Mouse (Mus musculus) lung, postnatal 4 days (tissue): ENCODE results near the gene Sorcs2.

Source experiments
- DNase-seq, 2 experiments: peaks; one replicate each; pipeline ENCODE4 v3.0.0; 2021

Sorcs2 gene

DNA sequence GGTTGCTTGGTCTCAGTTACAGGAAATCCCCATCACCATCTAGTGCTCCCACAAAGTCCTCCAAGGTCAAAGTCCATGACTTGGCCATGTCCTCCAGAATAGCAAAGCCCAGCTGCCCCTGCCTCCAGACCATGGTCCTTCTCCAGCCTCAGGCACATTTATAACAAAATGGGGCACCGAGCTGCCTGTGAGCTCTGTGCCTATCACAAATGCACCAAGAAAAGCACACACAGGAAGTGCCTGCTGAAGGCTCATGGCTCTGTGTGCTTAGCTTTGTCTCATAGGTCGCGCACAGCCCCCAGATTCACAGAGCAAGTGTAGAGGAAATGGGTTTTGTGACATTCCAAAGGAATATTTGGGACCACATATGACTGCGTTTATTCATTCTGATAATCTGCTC lies 39.8 kb downstream of the Sorcs2 start:
- no peak for DNase-seq

DNA sequence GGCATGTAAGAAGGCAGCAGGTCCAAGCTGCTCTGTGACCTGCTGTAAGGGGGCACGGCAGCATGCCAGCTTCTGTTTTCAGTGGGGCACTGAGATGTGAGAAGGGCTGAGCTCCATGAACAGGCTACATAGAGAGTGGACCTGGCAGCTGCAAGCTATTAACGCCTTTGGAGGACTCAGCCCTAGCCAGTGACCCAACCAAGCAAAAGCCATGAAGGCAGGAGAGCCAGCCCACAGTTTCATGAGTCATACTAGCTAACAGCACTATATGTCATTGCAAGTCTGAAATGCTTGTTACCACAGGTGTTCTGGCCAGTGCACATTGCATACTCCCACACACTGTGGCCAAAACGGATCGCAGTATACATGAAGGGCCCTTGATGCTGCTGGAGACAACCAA lies 41.3 kb downstream of the Sorcs2 start:
- DNase-seq: no peak

DNA sequence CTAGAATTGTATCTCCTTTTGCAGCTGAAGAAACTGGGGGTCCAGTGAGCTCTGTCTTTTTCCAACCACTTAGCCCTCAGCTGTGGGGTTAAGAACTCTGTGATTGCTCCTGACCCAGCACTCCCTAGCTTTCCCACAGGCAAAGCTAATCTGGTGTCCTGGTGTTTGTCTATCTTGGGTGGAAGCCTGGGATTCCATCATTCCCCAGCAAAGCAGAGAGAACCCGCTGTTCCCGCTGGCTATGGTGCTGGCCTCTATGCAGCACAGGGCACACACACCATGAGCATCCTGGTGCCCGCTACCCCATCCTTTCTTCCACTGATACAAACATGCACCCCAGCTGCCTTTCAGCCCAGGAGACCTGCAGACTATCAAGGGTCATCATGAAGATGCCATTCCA lies 42.3 kb downstream of the Sorcs2 start:
- no peak for DNase-seq

DNA sequence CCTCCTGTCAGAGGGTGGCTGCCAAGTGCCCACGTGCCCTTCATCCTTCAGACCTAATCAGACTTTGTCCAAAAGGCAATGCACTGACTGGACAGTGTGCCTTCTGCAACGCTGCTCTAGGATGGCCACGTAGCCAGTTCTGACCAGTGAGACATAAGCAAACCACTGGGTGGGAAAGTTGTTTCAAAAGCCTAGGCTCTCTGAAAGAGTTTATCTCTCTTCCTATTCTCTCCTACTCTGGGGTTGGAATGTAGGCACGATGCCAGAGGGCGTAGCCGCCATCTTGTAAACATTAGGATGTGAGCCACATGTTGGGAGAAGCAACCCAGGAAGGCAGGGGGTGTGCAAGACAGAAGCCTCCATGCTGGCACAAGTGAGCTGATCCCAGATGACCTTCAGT lies 44.3 kb downstream of the Sorcs2 start:
- peak; percentile 69 to 82 for DNase-seq

DNA sequence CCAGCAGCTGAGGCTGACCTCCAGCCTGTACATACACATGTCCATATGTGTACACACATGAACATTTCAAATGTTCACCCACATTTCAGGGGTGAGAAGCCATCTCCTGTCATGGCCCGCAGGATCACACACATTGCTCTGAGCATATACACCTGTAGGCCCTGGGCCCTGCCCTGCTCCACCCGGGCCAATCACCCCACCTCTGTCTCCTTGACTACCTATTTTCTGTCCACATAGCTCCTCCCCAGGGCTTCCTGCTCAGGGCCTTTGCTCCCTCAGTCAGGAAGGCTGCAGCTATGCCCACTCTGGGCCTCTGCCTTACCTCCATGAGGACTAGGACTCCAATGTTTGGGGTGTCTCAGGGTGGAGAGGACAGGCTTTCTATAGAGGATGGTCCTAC lies 44.7 kb downstream of the Sorcs2 start:
- DNase-seq: no peak

DNA sequence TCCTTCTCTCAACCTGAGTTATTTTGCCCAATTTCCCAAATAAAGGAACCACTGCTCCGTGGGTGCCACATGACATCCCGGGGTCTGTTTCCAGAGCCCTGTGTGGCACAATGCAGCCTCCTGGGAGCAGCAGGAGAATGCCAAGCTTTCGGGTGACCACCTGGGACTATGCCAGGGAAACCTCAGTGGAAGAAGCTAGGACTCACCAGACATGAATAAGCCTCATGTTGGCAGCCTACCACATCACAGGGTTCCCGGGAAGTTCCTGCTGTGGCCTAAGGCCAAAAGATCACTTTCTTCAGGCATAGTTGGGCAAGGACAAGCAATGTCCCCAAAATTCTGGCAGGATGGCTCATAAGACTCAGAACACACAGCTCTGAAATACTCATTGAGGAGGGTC lies 51.2 kb downstream of the Sorcs2 start:
- DNase-seq: no peak

DNA sequence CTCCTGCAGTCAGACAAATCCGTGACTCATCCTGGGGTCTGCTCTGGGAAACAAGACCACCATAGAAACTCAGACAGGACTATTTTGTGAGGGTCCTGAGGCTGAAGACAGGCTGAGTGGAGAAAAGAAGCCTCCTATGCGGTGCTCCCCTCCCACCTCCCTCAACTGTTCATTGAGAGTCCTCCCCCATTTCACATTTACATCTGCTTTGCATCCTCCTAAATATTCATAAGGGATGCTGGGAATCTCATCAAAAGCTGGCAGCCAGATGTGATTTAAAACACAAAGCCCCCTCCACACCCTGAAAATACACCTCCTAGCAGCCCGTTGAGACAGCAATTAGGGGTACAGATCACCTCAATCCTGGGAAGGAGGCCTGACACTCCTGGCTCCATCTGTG lies 58.7 kb downstream of the Sorcs2 start:
- DNase-seq: no peak

DNA sequence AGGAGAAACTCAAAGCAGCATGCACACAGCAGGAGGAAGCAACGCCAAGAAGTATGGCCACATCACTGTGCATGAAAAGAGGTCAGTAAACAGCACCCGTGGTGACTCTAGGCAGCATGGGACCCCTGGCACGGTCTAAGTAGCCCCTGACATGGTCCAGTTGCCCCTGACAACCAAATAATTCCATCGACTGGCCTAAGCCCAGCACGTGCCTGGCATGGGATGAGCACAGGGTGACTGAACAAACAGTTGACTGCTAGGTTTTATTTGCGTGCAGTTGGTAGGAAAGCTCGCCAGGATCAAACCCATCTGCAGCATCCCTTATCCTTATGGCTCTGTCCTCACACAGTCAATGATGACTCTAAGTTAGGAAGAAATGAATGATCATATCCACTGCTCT lies 61.7 kb downstream of the Sorcs2 start:
- no peak for DNase-seq

DNA sequence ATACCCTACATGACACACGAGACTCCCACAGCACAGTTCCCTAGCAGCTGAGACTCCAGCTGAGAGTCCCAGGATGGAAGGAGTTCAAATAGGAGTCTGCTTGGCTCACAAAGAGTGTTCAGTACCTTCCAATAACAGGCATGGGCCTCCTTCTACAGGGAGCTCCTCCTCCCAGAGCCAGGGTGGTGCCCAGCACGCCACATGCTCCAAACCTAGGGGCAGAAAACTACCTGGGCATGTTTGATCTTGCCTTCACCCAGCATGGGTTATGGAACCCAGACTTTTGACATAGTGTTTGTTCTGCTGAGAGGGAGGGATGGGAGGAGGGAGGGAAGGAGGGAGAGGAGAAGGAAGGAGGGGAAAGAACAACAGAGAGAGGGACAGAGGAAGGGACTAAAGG lies 62.3 kb downstream of the Sorcs2 start:
- DNase-seq: no peak

DNA sequence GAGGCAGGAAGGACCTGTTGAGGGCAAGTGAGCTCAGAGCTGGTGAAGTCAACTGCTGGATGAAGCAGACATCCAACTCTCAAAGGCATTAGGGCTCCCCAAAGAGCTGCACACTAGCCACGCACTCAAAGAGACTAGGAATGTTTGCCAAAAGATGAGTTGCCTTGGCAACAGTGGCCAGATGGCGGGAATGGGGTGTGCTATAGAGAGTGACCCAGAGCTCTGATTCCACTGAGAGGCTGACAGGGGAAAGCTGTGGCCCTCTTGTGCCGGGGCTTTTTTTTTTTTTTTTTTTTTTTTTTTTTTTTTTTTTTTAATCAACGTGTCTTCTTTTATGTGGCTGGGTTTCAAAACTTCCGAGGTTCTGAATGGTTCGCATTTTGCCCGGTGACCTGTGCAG lies 63.7 kb downstream of the Sorcs2 start:
- no peak for DNase-seq

DNA sequence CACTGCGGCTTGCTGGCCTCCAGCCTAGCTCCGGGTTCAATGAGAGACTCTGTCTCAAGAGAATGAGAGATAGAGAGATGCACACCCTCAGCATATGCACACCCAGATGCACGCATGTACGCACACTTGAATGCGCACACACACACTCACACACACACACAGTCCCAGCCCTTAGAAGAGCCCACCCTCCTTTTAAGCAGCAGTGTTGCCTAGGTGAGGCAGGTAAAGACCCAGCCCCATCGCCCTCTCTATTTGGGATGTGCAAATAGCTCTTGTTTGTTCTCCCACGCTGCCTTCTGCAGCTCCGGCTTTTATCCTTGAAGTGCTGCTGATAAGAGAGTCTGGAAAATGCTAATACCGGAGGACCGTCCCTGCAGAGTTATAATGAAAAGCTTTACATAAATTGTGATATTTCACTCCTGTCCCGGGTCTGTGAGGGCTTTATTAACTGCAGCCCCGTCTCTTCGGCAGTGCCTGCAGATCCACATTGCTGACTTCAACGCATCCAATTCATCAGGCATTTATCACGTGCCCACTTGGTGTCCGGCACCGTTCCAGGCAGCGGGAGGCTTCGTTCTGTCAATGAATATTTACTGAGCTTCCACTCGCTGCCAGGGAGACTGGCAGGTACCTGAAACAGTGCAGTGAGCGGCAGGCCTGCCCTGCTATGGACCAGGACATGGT lies 67.3 kb downstream of the Sorcs2 start:
- peak; percentile 39 to 63 for DNase-seq

DNA sequence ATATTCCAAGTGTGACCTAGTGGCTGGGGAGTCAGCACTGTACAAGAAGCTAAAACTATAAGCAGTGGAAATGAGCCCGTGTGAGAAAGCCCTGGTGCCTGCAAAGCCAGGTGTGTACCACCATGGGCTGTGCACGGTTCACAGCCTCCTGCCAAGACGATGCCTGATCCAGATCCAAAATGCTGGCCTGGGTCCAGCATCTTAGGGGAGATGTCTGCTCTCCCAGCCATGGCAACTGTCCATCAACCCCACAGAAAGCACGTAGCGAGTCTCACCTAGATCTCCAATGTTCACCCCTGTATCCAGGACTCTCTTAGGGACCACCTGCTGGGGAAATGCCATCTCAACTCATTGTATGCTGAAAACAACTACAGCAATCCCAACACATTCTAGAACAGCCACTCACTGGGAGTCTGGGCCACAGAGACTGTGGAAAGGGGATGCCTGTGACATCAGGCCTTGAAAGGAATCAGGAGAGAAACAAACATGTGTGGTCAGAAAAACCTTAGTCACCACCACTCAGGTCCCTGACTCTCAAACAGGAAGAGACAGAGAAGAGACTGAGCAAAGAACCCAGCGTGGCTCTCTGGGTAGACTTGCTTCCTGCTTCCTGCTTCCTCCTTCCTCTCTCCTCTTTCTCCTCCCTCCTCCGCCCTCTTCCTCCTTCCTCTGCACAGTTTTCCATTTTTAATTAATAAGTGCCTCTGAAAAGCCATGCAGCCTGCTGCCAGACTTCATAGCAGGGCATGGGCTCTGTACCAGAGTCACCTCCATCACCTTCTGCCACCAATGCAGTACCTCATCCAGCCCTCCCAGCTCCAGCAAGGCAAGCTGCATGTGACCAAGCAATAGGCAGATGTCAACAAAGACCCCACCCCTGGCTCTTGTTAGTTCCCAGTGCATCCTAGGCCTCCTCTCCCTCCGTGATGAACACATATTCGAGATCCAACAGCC lies 71.6 kb downstream of the Sorcs2 start:
- DNase-seq: no peak

DNA sequence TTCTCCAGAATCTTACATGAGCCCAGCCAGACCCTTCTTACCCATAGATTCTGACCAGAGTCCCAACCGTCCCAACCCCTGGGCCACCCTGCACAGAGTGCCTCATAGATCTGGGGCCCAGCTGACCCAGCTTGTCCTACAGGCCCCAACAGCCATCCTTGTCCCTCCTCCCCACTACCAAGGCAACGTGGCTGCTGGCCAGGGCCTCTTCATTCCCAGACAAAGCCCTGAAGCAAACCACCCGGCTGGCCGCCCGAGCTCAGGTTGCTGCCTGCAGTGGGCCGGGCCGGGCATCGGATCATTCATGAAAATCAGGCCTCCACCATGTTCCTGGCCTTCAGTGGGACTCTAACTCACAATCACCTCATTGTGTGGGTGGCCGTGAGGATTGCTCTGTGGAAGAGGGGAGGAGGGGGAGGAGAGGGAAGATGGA lies 73.8 kb downstream of the Sorcs2 start:
- peak; percentile 64 to 76 for DNase-seq

DNA sequence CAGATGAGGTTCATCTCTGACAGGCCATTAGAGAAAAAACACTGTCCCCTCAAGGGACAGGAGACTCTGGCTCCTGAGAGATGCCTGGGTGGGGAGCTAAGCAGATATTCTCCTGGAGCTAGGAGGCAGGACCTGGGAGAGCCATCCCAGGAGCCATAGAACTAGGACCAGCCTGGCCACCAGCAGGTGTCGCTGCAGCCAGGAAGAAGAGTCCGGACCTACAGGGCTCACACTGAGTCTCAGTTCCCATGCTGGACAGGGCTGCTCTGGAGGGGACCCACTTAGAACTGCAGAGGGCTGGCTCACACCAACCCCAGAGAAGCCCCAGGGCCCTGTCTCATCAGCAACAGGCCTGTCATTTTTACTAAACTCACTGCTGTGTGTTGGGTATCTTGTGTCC lies 74.4 kb downstream of the Sorcs2 start:
- DNase-seq: peak; percentile 82 to 88

DNA sequence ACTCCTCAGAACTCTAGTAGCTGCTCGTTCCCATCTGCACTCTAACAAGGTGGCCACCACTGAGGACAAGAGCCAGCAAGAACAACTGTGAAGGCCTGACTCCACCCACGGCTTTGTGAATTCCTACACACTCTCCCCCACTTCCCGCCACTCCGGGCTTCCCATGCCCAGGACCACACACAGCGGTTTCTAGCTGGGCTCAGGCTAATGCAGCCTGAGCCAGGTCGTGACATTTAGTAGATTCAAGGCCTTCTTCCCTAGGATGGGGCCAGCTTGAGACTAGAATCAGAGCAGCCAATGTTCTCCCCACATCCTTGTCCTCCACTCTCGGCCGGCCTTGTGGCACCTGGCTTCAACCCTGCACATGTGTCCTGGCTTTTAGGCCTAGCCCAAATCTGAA lies 76.4 kb downstream of the Sorcs2 start:
- DNase-seq: peak in 1 of 2 experiments; percentile 44

DNA sequence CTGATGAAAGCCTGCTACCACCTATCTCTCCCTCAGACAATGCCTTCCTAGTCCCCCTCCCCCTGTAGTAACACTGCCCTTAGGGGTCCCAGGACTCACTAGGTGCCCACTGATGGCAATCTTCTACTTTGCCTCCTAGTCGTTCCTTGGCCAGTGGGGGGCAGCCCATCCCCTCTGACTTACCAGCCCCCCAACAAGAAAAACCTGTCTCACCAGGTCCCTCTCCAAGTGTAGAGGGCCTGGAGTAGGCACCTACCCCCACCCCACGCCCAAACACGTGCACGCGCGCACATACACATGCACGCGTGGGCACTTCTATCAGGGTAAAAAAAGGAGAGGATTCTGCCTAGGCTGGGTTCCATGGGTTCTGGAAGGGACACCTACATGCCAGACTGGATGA lies 77.3 kb downstream of the Sorcs2 start:
- DNase-seq: peak; percentile 49 to 51

DNA sequence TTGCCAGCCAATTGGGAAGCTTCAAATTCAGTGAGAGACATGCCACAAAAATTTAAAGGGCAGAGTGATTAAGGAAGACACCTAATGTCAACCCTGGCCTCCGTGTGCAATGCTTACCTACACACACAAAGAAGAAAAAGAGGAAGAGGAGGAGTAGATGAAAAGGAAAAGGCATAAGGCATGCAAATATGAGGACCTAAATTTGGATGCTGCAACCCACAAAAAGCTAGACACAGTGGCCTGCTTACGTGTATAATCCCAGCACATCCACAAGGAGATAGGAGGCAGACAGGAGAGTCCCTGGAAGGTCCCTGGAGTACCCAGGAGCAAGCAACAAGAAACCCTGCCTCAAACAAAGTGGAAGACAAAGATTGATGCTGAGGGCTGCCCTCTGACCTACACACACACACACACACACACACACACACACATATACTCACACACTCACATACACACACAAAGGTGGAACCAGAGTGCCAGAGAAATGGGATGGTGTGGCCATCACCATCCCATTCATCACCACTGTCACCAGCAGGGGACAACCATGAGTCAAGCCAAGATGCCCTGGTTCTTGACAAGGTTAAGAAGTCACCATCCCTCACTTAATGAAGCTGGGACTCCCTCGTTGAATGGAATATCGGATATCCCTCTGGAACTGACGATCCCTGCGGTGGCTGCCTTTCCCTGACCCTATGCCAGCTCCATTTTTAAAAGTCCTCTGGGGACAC lies 80.1 kb downstream of the Sorcs2 start:
- no peak for DNase-seq

DNA sequence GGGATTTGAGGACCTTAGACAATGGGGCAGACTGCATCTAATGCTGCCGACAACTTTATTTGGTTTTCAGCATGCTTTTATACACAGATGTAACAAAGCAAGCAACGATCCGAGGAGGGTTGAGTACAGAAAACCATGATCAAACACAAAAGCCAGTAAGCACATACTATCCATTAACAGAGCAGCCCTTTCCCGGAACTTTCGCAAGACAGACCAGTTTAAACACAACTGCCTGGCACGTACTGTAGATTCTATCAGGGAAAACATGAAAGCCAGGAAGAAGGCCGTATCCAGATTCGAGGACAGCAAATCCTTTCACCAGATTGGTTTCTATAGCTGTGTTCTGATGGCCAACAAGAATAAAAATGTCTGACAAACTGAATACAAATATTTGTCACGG lies 82.8 kb downstream of the Sorcs2 start:
- DNase-seq: no peak

DNA sequence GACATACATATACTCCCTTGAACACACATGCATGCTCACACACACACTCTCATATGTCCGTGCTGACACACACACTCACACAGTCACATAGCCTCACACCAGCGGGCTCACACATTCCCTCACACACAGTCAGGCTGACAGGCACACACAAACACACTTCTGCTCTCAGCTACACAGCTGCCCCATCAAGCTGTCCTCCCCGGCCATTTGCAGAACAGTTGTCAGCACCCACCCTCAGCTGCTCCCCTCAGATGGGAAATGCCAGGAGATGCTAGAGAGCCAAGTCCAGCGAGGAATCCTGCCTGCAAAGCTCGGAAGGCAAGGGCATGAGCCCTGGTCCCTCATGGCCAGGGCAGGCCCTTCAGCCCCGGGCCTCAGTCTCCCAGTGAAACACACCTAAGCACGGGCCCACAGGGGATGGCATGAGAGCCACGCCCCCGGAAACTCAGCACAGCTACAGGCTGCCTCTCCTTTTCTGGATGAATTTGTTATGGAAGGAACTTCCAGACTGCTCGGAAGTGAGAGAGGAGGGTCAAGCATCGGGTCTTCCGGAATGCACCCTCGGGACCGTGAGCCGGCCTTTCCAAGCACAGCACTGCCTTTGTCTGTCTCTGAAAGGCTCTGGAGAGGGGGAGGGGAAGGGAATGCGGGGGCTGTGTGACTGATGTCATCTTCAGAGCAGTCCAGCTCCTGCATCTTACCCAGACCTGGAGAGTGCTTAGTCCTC lies 84.4 kb downstream of the Sorcs2 start:
- peak; percentile 68 to 82 for DNase-seq

DNA sequence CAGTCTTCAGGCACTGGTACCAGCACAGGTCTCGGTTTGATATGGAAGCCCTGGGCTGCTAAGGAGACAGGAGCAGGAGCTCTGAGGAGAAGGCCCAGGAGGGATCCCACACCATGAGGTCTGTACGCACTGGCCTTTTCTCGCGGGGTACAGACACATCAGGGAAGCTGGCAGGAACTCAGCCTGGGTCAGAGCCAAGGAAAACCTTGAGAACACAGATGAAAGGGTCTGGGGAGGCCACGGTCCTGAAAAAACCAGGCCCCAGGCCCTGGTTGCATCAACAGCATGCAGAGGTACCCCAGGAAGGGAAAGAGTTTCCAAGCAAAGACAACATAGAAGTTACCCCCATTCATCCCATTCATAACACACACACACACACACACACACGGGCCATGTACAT lies 85.0 kb downstream of the Sorcs2 start:
- DNase-seq: no peak

DNA sequence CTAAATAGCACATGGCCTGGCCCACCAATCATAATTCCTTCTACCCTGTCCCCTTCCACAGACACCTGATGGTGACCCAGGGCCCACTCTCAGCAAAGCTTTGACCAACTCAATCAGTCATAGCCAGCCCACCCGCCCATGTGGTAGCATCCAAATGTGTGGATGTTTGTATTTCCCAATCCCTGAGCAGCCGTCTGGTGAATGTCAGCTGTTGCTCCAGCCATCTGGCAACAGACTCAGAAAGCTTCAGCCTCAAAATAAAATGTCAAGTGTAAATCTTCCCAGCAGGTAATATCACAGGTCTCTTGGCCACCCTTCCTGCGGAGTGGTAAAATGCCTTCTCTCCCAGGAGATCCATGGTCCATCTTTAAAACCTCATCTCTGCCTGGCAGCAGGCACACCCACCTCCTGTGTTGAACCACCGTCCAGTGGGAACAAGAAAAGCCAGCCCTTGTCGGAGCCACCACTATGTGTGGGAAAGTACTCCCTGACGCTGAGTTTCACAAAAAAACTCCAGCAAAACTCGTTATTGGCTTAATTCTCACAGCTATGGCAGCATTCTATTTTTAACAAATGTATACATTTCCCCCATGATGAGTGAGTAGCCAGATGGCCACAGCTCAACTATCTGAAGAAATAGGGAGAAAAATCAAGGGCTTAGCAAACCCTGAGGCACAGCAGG lies 93.5 kb downstream of the Sorcs2 start:
- DNase-seq: peak in 1 of 2 experiments; percentile 41

DNA sequence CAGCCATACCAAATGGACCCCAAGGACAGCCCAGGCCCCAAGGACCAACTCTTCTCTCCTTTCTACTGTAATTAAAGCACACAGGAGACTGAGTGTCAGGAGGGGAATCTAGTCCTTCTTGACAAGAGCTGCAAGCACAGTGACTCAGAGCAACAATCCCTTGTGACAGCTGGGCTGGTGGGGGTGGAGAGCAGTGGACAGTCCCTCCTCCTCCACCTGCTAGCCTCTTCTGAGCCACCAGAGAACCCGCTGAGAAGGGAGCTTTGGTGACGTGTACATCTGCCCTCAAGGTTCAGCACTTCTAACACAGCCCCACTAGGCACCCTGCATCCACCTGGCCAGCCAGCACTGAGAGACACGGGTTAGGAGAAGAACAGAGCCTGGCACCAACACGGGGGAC lies 96.8 kb downstream of the Sorcs2 start:
- no peak for DNase-seq
